Mouse (Mus musculus) gastrocnemius, postnatal 4 days (tissue): ENCODE measurements around the gene Gm20388. TPM values are rescaled to one million over a fixed set of nuclear protein-coding genes. Genes with fewer than 3 reads are reported as not detected.

Experiments
- DNase-seq, 2 experiments: peaks; one replicate each; pipeline ENCODE4 v3.0.0; 2021 to 2022; ENCODE audit warnings: low spot score in 2 of 2, mixed read lengths in 2 of 2
- total RNA-seq, 2 experiments: library from RNA; stranded (reverse); gene quantifications; 2 replicates each; pipeline ENCODE4 v1.2.3; 2021

Gene Gm20388
- total RNA-seq, 2 experiments from 2014 or later: 12.8 to 22.8 TPM

DNA sequence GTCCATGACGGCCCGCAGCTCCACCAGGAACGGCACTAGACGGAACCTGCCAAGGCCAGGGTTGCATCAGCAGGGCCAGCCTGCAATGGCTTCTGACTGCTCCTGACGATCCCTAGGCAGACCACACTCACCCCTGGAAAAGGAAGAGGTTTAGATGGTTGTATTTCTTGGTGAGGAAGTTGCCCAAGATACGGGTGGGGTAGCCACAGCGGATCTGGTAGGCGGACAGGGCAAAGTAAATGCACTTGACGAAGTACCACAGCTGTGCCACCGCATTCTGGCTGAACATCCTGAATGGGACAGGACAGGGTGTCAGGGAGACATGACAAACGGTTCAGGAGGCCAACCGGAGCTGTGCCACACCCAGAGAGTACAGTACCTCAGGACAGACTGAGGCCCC, 2574.2 kb downstream of the Gm20388 start:
- no peak for DNase-seq

DNA sequence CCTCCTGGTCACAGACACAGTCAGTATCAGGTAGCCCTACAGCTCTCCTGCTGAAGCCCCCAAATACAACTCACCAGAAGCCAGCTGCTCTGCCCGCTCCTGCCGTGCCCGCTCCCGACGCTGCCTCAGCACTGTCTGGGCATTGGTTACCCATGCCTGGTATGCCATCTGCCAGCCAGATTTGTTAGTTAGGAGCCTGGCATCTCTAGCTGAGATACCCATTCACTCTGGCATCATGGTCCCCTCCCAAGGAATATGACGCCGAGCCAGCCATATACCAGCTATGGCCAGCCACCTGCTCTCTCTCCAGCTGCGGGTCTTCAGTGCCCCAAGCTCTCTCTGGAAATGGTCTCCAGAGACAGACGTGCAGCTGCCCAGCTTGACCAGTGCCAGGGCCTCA, 2577.7 kb downstream of the Gm20388 start:
- no peak for DNase-seq

DNA sequence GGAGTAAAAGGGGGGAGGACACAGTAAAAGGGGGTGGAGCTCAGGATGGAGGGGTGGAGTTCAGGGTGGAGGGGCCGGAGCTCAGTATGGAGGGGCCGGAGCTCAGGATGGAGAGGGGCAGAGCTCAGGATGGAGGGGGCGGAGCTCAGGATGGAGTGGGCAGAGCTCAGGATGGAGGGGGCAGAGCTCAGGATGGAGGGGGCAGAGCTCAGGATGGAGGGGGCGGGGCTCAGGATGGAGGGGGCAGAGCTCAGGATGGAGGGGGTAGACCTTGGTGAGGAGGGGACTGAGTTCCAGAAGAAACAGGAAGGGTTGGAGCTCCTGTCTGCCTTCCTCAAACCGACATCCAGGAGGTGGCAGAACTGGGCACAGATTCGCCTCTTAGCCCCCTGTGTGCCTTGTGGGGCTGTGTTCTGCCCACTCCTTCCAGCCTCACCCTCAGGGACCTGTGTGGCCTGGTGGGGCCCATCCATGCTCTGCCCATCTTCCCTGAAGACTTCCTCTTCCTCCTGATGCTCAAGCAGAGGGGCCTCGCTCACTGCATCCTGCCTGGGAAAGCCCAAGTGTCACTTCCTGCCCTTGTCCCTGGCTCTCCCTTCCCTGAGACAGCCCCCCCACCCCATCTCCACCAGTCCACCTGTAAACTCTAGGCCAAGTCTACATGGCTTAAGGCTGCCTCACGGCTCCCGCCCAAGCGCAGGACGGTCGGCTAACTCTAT, 2586.5 kb downstream of the Gm20388 start:
- no peak for DNase-seq

DNA sequence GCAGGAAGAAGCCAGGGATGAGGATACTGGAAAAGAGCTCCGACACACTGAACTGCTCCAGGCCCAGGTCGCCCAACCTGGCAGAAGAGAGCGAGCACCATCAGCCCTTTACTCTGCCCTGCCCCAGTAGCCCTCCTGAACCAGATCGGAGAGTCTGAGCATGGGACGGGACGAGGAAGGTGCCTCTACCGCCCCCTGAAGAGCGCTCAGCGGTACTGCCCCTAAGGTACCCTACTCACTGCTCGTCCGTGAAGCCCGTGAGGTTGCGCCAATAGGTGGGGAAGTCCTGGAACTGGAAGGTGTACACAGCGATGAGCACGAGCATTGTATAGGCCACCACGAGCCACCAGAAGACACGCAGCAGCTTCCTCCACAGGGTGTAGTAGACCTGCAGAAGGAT, 2587.3 kb downstream of the Gm20388 start:
- DNase-seq: no peak

DNA sequence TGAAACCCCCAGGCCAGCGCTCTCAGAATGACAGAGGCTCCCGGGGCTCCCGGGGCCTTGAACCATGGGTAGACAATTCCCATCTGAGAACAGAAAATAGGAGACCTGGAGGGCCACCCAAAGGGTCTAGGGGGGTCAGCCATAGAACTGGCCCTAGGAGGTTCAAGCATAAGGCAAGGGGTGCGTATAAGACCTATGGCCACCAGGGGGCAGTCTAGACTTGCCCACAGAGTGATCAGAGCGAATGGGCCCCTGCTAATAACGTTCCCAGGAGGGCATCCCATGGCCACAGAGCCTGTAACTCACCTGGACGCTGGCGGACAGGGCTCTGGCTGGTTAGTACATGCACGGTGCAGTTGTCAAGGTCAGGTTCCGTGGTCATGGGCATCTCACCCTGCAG, 2590.2 kb downstream of the Gm20388 start:
- DNase-seq: peak; percentile 72 to 80

DNA sequence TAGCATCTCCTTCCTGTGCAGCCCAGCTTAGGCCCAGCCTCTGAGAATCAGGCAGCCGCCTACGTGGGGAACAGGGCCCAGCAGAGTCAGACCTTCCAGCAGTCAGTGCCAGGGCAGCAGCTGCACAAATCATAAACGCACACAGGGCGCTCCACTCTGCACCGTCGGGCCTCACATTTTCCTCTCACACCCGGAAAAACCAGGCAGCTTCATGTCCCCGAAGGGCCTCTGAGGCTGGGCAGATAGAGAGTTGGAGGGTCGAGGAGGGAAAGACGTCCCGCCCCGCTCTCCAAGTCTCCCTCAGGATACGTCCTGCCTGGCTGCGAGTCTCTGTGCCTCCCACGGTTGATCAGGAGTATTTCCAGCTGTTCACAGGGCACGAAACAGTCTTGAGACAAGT, 2600.9 kb downstream of the Gm20388 start:
- peak; percentile 61 to 83 for DNase-seq

DNA sequence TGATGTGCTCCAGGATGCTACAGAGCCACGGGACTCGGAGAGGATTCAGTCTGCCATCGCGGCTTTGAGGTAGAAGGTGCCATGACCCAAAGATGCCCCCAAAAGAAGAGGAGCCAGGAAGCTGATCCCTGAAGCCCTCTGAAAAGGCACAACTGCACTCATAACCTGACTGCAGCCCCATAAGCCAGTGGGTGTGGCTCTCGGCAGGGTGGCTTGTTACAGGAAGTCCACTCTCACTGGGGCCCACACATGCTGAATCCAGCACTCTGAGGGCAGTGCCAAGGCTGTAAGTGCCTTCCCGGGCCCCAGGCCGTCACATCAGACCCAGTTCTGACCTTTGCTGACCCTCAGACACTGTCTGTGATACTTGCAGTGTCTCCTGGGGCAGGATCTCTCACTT, 2601.8 kb downstream of the Gm20388 start:
- DNase-seq: no peak

DNA sequence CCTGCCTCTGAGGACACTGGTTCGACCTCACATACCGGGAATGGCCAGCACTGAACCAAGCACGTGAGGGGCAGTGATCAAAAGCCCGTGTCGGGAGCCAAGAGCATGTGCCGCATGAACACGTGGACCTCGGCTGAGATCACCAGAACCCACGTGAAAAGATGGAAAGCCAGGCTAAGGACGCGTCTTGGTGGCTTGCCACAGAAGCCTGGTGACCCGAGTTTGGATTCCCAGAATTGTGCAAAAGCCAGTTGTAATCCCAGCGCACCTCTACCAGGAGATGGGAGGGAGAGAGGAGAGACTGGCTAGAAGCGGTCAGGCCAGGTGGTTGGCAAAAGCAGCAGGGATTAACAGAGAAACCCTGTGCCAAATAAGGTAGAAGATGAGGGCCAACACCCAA, 2605.1 kb downstream of the Gm20388 start:
- no peak for DNase-seq

DNA sequence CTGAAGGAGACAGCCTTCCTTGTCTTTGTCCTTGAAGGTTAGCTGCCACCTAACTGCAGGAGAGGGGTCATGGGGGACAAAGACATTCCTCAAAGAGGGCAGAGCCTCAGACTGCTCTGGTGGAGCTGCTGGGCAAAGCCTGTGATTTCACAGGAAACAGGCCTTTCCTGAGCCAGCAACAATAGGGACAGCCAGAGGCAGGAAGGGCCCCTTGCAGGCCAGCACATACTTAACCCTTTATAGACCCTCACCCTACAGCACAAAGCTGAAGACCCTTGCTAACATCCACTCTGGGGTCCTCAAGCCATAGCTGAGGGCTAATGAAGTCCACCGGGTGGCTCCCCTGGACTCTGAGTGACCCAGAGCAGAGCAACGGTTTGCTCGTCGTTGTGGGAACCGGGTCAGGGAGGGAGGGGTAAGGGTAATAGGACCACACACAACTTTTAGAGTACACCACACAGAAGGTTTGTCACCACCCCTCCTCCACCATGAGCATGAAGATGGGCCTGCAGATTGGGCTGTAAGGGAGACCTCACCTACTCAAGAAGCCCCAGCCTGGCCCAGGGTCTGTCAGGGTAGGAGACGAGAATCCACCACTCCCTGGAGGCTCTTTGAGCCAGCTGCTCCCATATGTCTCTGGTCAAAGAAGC, 2607.0 kb downstream of the Gm20388 start:
- peak in 1 of 2 experiments; percentile 29 for DNase-seq

DNA sequence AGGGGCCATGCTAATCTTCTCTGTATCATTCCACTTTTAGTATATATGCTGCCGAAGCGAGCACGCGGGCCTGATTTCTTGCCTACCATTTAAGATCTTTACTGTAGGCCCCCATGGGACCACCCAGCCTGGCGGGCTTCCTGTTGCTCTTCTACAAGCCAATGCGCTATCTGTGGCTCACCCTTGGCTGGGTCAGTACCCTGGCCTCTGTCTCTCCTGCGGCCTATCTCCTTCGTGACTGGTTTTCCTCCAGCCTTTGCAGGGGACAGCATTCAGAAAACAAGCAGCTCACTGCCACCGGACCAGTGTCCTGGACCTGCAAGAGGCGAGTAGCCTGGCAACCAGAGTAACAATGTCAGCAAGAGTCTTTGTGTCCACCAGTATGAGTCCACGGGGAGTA, 2610.0 kb downstream of the Gm20388 start:
- DNase-seq: no peak

DNA sequence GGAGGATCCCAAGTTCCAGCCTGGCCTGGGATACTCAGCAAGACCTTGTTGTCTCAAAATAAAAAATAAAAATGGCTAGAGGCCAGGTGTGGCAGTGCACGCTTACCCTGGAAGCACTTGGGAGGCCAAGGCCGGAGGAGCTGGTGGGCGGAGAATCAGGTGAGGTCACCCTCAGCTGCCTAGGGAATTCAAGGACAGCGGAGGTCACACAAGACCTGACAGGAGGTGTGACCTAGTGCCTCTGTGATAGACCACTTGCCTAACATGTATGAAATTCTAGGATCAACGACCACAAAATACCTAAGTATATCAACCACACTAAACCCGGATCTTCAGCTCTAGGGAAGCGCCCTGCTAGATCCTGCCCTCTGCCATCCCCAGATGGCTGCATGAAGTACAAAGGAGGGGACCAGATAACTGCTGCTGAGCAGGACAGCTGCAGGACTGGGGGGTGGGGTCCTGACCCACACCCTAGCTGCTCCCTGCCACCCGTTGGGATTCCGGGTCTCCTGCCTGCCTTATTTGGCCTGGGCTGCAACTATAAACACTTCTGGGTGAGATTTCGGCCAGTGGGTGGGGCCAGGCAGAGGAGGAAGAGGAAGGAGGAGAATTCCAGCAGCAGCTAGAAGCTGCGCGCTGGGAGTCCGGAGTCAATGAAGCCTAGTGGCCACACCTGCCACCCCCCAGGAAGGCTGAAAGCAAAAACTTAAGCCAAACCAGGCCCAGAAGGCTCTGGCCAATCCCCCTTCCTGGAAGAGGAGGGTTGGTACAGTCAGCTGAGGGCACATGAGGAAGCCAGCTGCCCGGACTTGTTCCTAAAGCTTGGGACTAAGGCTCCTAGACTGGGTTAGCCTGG, 2612.4 kb downstream of the Gm20388 start:
- DNase-seq: peak in 1 of 2 experiments; percentile 55

DNA sequence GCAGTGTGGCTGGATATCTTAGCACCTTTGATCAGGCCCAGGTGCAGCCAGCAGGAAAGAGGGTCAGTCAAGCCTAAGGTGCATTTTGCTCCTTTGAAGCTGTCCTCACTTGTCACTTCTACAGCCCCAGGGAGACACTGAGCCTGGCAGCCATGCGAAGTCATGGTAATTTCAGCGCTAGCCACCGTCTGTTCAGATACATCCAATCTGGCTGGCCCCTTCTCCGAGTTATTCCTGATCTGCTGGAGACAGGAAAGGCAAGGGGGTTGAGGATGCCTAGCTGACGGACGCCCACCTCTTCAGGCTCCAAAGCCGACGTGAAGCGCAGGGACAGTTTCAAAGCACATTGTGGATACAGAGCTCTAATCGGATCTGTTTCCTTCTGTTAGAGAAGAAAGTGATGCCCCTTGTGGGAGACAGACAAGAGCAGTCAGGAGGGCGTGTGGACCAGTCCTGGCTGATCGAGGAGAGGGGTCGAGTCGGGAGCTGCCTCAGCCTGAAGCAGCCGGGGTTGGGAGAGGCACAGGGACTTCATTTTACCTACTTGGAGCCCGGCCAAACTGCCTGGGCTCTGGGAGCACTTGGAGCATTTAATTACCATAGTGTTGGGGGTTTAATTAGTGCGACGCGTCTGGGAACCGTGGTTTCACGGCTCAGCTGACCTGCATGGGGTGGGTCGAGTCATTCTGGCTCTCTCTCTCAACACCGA, 2613.2 kb downstream of the Gm20388 start:
- DNase-seq: no peak

DNA sequence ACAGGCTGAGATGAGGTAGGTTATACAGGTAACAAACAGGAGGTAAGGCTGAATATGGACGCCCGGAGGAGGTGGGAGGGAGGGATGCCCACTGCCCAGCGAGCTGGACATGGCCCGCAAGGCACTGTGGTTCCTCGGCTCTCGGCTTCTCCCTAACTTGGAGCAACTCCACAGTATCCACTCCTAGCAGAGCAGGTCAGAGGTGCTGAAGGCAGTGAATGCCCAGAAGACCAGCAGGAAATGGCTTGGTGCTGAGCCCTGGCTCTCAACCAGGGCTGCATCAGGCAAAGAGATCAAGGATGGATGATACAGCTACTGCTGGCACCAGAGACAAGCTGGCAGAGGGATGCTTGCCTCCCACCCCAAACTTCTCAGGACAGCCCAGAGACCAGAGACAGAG, 2613.9 kb downstream of the Gm20388 start:
- DNase-seq: no peak

DNA sequence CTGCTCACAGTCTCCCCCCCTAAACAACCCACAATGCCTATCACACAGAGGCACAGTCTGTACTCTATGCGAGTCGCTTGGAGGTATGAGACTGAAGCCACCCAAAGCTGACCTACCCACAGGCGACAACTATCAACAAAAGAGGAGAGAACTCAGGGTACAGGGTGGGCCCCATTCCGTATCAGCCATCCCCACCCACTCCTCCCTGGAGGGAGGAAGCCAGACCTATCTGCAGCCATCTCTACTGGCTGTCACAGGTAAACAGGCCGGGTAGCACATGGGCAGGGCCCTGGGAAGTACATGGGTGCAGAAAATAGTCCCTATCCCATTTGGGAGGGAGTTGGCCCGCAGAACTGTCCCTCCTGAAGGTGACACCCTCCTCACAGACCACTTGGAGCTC, 2614.4 kb downstream of the Gm20388 start:
- DNase-seq: no peak

DNA sequence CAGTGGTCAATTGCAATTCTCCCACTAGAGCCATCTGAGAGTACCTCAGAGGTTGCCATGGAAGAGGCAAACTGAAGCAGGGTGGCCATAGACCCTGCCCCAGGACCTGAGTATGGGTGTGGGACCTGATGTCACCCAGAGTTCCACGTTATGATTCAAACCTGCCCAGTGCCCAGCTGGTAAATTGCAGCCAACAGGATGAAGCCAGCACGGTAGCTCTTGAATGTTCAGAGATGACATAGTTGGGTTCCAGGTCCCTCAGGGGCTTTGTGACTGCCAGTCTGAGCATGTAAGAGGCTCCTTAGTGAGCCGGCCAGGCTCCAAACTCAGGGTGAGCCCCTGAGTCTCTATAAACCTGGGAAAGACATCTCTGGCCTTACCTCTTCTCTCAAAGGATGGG, 2615.4 kb downstream of the Gm20388 start:
- no peak for DNase-seq

DNA sequence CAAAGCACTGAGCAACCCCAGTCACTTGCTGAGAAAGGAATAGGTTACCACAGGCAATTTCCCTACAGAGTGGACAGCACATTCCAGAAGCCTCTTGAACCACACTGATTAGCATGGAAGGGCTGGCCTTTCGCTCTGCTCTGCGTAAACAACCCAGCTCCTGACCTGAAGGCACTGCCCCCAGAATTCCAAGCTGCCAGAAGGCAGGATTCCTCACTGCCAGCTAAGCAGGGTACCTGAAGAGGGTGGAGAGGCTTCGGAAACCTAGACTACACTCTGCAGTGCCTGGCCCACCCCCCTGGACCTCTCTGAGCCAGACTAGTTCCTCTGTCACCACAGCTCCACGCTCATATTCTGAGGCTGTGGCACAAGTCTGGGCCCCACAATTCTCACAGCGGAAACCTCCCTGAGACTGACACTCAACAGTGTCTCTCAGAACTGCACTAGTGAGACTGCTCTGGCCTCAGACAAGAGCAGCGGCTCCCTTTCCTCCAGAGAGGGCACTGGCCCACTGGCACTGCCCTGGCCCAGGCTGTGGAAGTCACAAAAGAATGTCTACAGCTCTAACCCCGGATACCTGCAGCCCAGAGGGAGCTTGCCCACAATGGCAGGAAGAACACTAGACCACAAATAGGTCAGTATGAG, 2616.0 kb downstream of the Gm20388 start:
- DNase-seq: no peak

DNA sequence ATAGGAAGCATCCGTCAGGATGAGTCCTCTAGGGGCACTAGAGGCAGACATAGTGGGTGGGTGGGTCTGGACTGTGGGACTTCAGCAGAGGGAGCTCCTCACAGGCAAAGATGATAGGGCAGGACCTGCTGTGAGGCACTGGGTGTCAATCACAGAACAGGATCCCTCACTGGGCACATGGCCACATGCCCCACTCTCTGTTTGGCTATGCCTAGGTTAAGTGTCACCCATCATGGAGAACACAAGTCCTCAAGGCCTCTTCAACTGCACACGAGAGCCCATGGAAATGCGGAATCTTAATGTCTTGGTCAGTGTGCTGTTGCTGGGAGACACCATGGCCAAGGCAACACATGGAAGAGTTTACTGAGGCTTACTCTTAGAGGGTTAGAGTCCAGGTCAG, 2617.3 kb downstream of the Gm20388 start:
- no peak for DNase-seq

DNA sequence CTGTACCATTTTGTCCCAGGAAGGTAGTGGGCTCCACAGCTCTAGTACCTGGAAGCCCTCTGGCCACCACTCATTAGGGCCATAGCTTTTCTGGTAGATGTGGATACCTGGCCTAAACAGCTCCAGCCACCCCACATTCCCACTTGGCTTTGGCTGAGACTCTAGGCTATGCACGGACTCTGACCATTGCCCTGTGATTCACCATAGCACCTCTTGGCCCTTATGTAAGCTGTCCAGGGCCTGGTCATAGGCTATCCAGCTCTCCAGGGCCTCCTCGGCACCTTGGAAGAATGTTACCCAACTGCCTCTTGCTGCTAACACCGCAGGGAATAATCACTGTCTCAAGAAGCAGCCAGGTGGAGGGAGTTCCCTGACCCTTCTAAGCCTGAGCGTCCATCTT, 2618.5 kb downstream of the Gm20388 start:
- DNase-seq: no peak

DNA sequence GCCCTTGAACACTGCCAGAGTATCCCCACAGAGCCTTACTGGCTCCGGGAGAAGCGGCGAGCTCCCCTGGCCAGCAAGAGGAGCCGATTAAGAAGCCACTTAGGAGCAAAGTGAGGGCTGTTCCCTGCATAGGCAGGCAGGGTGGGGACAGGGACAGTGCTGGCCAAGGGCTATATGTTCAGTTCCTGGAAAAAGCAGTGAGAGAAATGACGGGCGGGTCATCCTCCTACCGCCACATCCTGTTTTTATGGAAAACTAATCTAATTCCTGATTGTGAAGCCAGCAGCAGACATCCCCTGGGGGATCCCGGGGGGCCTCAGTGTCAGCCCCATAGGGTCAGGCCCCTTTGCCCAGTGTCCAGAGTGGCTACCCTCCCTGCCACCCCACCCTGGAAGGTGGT, 2620.7 kb downstream of the Gm20388 start:
- no peak for DNase-seq

DNA sequence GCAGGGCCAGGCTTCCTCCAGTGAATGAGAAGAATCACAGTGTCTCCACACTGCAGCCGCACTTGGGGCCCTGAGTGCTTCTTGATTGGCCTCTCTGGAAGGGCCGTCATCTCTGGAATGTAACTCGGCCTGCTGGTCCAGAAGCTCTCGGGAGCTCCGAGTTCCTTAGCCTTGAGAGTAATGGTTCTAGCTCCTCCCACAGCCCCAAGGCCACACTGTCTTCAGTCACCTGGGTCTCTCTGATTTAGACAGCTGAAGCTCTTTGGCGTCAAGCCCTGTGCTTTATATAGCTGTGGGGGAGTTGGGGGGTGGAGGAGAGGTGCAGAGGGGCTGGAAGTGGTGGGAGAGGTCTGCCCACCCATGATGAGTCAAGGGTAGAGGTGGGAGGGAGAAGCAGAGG, 2626.4 kb downstream of the Gm20388 start:
- no peak for DNase-seq

DNA sequence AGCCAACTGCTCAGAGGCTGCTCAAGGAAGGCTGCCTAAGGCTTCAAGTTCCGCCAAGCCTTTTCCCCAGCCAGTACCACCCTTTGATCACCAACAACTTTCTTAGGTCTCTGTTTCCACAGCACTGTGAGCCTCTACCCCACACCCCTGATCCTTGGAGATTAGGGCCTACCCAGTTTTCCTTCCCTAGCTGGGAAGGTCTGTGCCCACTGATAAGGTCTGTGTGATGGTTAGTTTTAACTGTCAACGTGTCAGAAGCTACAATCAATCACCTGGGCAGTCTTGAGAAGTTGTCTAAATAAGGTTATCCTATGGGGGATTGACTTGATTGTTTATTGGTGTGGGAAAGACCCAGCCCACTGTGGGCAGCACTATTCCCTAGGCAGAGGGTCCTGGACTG, 2627.2 kb downstream of the Gm20388 start:
- no peak for DNase-seq
